Mouse (Mus musculus): ENCODE results near the gene Gtf3c1. TPM values are rescaled to one million over a fixed set of nuclear protein-coding genes. Genes with fewer than 3 reads are reported as not detected.

Gene Gtf3c1
- polyA plus RNA-seq, 1 experiment, result 47.9 TPM

GRCm38 (mm10) chr7:125625219-125625618, 82.4 kb downstream of the Gtf3c1 start:
- Histone ChIP-seq H3K4me1 (ENCODE audit: control insufficient read depth, insufficient read depth, low read length) (no peaks in the 10 kb centered on the region), H3K36me3 (ENCODE audit: control insufficient read depth, insufficient read depth, low read length) (no peaks in the 10 kb centered on the region), H3K27ac (ENCODE audit: insufficient read depth, low read depth, low read length) (no peak overlapping the region), H3K27me3 (replicated peaks; ENCODE audit: control insufficient read depth, insufficient read depth, low read length) (no peaks in the 10 kb centered on the region), H3K4me3 (ENCODE audit: insufficient read depth, low read depth, low read length) (no peak overlapping the region)
- no peak for DNase-seq
- TF ChIP-seq CTCF (conservative IDR thresholded peaks at IDR 0.05; ENCODE audit: insufficient read depth, insufficient read length, low read depth, low read length) (no peak), POLR2A (IDR thresholded peaks at IDR 0.05; ENCODE audit: low read depth, low read length) (no peak)
- 82% methylated on average over 4 of the region's 4 CpGs for WGBS

DNA sequence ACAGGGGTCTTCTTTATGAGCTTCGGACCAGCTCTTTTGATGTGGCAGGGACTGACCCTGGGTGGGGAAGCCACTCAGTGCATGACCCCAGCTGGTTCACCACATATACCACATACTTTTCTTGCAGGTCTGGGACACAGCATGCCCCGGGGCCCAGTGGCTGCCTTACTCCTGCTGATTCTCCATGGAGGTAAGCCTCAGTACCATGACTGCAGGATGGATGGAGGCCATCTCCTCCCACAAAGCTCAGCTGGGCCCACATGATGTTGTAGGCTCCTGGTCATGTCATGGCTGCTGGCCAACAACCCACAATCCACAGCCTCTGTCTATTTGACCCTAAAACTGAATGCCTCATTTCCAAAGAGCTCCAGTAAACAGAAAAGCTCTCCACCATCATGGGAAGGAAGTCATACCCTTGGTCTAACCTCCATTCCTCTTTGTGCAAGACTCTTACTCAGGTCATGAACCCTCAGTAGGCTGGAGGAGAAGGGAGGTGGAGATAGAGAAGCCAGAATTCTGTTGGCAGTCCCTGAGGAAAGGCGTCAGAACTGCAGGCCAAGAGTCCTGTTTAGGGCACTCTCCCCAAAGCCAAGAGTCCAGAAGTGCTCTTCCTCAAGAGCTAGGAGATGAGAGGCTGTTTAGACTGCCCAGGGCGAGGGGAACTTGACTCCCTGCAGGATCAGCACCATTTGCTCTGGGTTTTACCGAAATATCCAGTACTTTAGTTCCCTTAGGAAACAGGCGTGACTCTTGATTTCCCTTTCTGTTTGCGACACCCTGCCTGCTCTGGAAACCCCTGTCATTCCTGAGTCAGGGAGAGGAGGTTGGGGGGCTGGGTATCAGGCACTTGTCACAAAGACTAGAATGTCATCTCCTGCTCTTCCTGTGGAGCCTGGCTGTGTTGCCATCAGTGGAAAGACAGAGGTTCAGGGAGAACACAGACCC, 84.6 kb downstream of the Gtf3c1 start:
- TF ChIP-seq CTCF (conservative IDR thresholded peaks at IDR 0.05; ENCODE audit: insufficient read depth, insufficient read length, low read depth, low read length), result no peak
- no peak for TF ChIP-seq POLR2A (IDR thresholded peaks at IDR 0.05; ENCODE audit: low read depth, low read length)
- WGBS, result 62% methylated on average over 7 of the region's 7 CpGs
- Histone ChIP-seq H3K27ac (ENCODE audit: insufficient read depth, low read depth, low read length) (no peak overlapping the region), H3K4me3 (ENCODE audit: insufficient read depth, low read depth, low read length) (no peak overlapping the region), H3K4me1 (ENCODE audit: control insufficient read depth, insufficient read depth, low read length) (no peaks in the 10 kb centered on the region), H3K27me3 (replicated peaks; ENCODE audit: control insufficient read depth, insufficient read depth, low read length) (no peaks in the 10 kb centered on the region), H3K36me3 (ENCODE audit: control insufficient read depth, insufficient read depth, low read length) (no peaks in the 10 kb centered on the region)
- no peak for DNase-seq

DNA sequence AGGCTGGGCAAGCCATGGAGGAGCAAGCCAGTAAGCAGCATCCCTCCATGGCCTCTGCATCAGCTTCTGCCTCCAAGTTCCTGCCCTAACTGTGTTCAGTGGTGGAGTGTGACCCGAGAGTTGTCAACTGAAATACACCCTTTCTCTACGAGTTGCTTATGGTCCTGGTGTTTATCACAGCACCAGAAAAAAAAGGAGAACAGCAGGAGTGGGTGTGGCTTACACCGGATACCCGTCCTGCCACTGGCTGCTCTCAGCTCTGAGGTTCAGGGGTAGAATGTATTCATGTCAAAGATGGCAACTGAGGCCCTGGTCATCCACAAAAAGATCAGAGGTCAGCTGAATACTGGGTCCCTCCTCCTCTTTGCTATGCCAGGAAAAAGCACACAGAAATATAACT, 87.5 kb downstream of the Gtf3c1 start:
- no peak overlapping the region for H3K27ac ChIP-seq (ENCODE audit: insufficient read depth, low read depth, low read length)
- no peaks in the 10 kb centered on the region for H3K36me3 ChIP-seq (ENCODE audit: control insufficient read depth, insufficient read depth, low read length)
- H3K4me3 ChIP-seq (ENCODE audit: insufficient read depth, low read depth, low read length), result no peak overlapping the region
- no peaks in the 10 kb centered on the region for H3K27me3 ChIP-seq (replicated peaks; ENCODE audit: control insufficient read depth, insufficient read depth, low read length)
- no peaks in the 10 kb centered on the region for H3K4me1 ChIP-seq (ENCODE audit: control insufficient read depth, insufficient read depth, low read length)
- TF ChIP-seq CTCF (conservative IDR thresholded peaks at IDR 0.05; ENCODE audit: insufficient read depth, insufficient read length, low read depth, low read length) (no peak), POLR2A (IDR thresholded peaks at IDR 0.05; ENCODE audit: low read depth, low read length) (no peak)
- DNase-seq, result no peak
- WGBS, result 80% methylated on average over 4 of the region's 4 CpGs

- H3K4me3 ChIP-seq (ENCODE audit: insufficient read depth, low read depth, low read length), result no peak overlapping the region
- no peaks in the 10 kb centered on the region for H3K27me3 ChIP-seq (replicated peaks; ENCODE audit: control insufficient read depth, insufficient read depth, low read length)
- no peak for TF ChIP-seq CTCF (conservative IDR thresholded peaks at IDR 0.05; ENCODE audit: insufficient read depth, insufficient read length, low read depth, low read length)
- TF ChIP-seq POLR2A (IDR thresholded peaks at IDR 0.05; ENCODE audit: low read depth, low read length), result no peak
- 70% methylated on average over 7 of the region's 7 CpGs for WGBS
- no peak for DNase-seq
- H3K36me3 ChIP-seq (ENCODE audit: control insufficient read depth, insufficient read depth, low read length), result no peaks in the 10 kb centered on the region
- no peaks in the 10 kb centered on the region for H3K4me1 ChIP-seq (ENCODE audit: control insufficient read depth, insufficient read depth, low read length)
- no peak overlapping the region for H3K27ac ChIP-seq (ENCODE audit: insufficient read depth, low read depth, low read length)
Measured at GRCm38 (mm10) chr7:125618016-125618415, 89.6 kb downstream of the Gtf3c1 start.

GRCm38 (mm10) chr7:125615453-125615852, 92.1 kb downstream of the Gtf3c1 start:
- H3K4me1 ChIP-seq (ENCODE audit: control insufficient read depth, insufficient read depth, low read length), result no peaks in the 10 kb centered on the region
- H3K27ac ChIP-seq (ENCODE audit: insufficient read depth, low read depth, low read length), result no peak overlapping the region
- TF ChIP-seq CTCF (conservative IDR thresholded peaks at IDR 0.05; ENCODE audit: insufficient read depth, insufficient read length, low read depth, low read length) (no peak), POLR2A (IDR thresholded peaks at IDR 0.05; ENCODE audit: low read depth, low read length) (no peak)
- no peaks in the 10 kb centered on the region for H3K27me3 ChIP-seq (replicated peaks; ENCODE audit: control insufficient read depth, insufficient read depth, low read length)
- DNase-seq, result no peak
- WGBS, result 85% methylated on average over 7 of the region's 7 CpGs
- H3K4me3 ChIP-seq (ENCODE audit: insufficient read depth, low read depth, low read length), result no peak overlapping the region
- no peaks in the 10 kb centered on the region for H3K36me3 ChIP-seq (ENCODE audit: control insufficient read depth, insufficient read depth, low read length)

DNA sequence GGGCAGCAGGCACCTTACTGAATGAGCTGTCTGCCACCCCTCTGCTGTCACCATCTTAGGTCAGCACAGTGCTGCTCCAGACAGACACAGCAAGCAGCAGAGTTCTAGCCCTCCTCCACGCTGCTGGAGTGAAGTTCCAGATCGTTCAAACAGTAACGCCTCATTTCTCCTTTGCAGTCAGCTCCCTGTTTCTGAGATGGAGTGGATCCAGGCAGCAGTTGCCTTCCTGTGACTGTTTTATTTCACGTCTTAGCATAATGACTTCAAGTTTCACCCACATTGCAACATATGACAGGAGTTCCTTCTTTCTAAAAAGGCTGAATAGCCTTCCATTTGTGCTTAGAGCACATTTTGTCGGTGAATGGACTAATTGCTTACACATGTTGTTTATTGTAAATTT, 94.0 kb downstream of the Gtf3c1 start:
- 68% methylated on average over 5 of the region's 5 CpGs for WGBS
- TF ChIP-seq POLR2A (IDR thresholded peaks at IDR 0.05; ENCODE audit: low read depth, low read length) (no peak), CTCF (conservative IDR thresholded peaks at IDR 0.05; ENCODE audit: insufficient read depth, insufficient read length, low read depth, low read length) (no peak)
- DNase-seq, result no peak

DNA sequence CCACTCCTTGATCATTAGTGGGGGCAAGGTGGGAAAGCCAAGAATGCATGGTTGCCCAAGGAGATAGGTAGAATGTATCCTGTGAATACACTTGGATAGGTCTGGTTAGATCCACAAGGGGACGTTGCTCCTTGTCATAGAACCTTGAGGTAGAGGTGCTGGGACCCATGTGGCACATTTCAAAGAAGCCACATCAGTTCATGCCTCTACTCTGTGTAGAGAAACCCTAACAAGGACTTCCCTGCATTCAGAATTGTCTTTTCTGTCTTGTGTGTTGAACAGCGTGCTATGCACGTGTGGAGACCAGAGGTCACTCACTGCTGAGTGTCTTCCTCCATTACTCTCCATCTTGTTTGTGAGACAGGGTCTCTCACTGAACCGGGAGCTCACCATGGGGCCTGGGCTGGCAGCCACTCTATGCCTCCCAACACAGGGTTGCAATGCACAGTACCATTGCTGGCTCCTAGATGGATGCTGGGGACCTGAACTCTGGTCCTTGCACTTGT, 99.3 kb downstream of the Gtf3c1 start:
- TF ChIP-seq CTCF (conservative IDR thresholded peaks at IDR 0.05; ENCODE audit: insufficient read depth, insufficient read length, low read depth, low read length) (no peak), POLR2A (IDR thresholded peaks at IDR 0.05; ENCODE audit: low read depth, low read length) (no peak)
- Histone ChIP-seq H3K4me1 (ENCODE audit: control insufficient read depth, insufficient read depth, low read length) (no peaks in the 10 kb centered on the region), H3K27ac (ENCODE audit: insufficient read depth, low read depth, low read length) (no peak overlapping the region), H3K36me3 (ENCODE audit: control insufficient read depth, insufficient read depth, low read length) (no peaks in the 10 kb centered on the region), H3K27me3 (replicated peaks; ENCODE audit: control insufficient read depth, insufficient read depth, low read length) (no peaks in the 10 kb centered on the region), H3K4me3 (ENCODE audit: insufficient read depth, low read depth, low read length) (no peak overlapping the region)
- no peak for DNase-seq
- WGBS, result 87% methylated on average over 4 of the region's 4 CpGs

More for the DNA sequence above, 94.0 kb downstream of the Gtf3c1 start:
- Histone ChIP-seq H3K36me3 (ENCODE audit: control insufficient read depth, insufficient read depth, low read length) (no peaks in the 10 kb centered on the region), H3K27me3 (replicated peaks; ENCODE audit: control insufficient read depth, insufficient read depth, low read length) (no peaks in the 10 kb centered on the region), H3K4me3 (ENCODE audit: insufficient read depth, low read depth, low read length) (no peak overlapping the region), H3K27ac (ENCODE audit: insufficient read depth, low read depth, low read length) (no peak overlapping the region), H3K4me1 (ENCODE audit: control insufficient read depth, insufficient read depth, low read length) (no peaks in the 10 kb centered on the region)
